Mouse (Mus musculus) CH12.LX (cell line): ENCODE results near the gene Fbxo22. TPM values are rescaled to one million over a fixed set of nuclear protein-coding genes. Genes with fewer than 3 reads are reported as not detected.

Source experiments
- DNase-seq: peaks from one replicate; pipeline ENCODE4 v3.0.0-alpha.2; 2013; ENCODE audit errors: extremely low read depth
- H3K27ac ChIP-seq: 2 replicates; pipeline ENCODE4 v1.5.1; 2012; ENCODE audit warnings: low read depth, mild to moderate bottlenecking, control low read depth, moderate library complexity; ENCODE audit not compliant: insufficient read depth
- H3K27me3 ChIP-seq: replicated peaks from 2 replicates; pipeline ENCODE3; 2012; ENCODE audit warnings: inconsistent platforms
- H3K36me3 ChIP-seq, 2 experiments: replicated peaks in 1 of 2; 2 replicates each; pipeline versions ENCODE3 to v1.6.1; 2012; ENCODE audit warnings: inconsistent platforms in 1 of 2, low read length in 1 of 2, mild to moderate bottlenecking in 1 of 2, mixed read lengths in 1 of 2, moderate library complexity in 1 of 2; ENCODE audit not compliant: control insufficient read depth in 1 of 2, insufficient read depth in 1 of 2
- H3K4me1 ChIP-seq, 2 experiments: 2 replicates each; pipeline ENCODE4 v1.6.1; 2012; ENCODE audit warnings: inconsistent platforms in 1 of 2, moderate library complexity in 1 of 2; ENCODE audit not compliant: insufficient read depth in 2 of 2, control insufficient read depth in 1 of 2
- H3K4me2 ChIP-seq: 2 replicates; pipeline ENCODE4 v1.6.1; 2012; ENCODE audit warnings: low read depth, mild to moderate bottlenecking, control low read depth; ENCODE audit not compliant: poor library complexity, insufficient read depth, severe bottlenecking
- H3K4me3 ChIP-seq, 3 experiments: fragments of 150-350 bp in 1 of 3; sonication (generic) in 1 of 3; replicated peaks in 1 of 3; 2 replicates each; pipeline versions ENCODE3 to v1.5.1; 2011 to 2012; ENCODE audit warnings: low read depth in 2 of 3, low read length in 2 of 3, mild to moderate bottlenecking in 2 of 3, moderate library complexity in 2 of 3, control low read depth in 1 of 3, improper control_type of control experiment in 1 of 3, inconsistent platforms in 1 of 3, mixed read lengths in 1 of 3; ENCODE audit not compliant: poor library complexity in 1 of 3
- H3K79me2 ChIP-seq: replicated peaks from 2 replicates; pipeline ENCODE4 v1.6.1; 2012; ENCODE audit warnings: mild to moderate bottlenecking, moderate library complexity; ENCODE audit not compliant: control insufficient read depth, poor library complexity, insufficient read depth, severe bottlenecking; ENCODE audit errors: extremely low read depth
- H3K9ac ChIP-seq: 2 replicates; pipeline ENCODE4 v1.6.1; 2012; ENCODE audit warnings: low read depth, mild to moderate bottlenecking, control low read depth, moderate library complexity; ENCODE audit not compliant: insufficient read depth
- H3K9me3 ChIP-seq: replicated peaks from 2 replicates; pipeline ENCODE3; 2012; ENCODE audit warnings: low read length, inconsistent platforms, mixed read lengths
- CHD1 ChIP-seq: IDR thresholded peaks from 2 replicates; pipeline ENCODE4 v1.6.1; 2012; ENCODE audit warnings: low read depth, low read length, improper control_type of control experiment, inconsistent platforms
- CHD2 ChIP-seq: IDR thresholded peaks from 2 replicates; pipeline ENCODE4 v1.6.1; 2011; ENCODE audit warnings: low read length, improper control_type of control experiment
- CTCF ChIP-seq, 2 experiments: IDR thresholded peaks in 1 of 2; conservative IDR thresholded peaks in 1 of 2; 2 replicates each; pipeline ENCODE4 v1.5.1; 2011 to 2012; ENCODE audit warnings: low read depth in 2 of 2, low read length in 2 of 2, improper control_type of control experiment in 1 of 2, inconsistent platforms in 1 of 2, mild to moderate bottlenecking in 1 of 2, moderate library complexity in 1 of 2
- E2F4 ChIP-seq: IDR thresholded peaks from 2 replicates; pipeline ENCODE4 v1.6.1; 2011; ENCODE audit warnings: low read depth, low read length, improper control_type of control experiment; ENCODE audit not compliant: insufficient replicate concordance
- EP300 ChIP-seq: IDR thresholded peaks from 2 replicates; pipeline ENCODE4 v1.6.1; 2011; ENCODE audit warnings: low read length, improper control_type of control experiment
- ETS1 ChIP-seq: conservative IDR thresholded peaks from 2 replicates; pipeline ENCODE4 v1.6.1; 2012; ENCODE audit warnings: low read depth, mild to moderate bottlenecking, inconsistent platforms, low read length, improper control_type of control experiment, moderate library complexity
- GABPA ChIP-seq: IDR thresholded peaks from 2 replicates; pipeline ENCODE4 v1.6.1; 2012; ENCODE audit warnings: low read depth, low read length, improper control_type of control experiment, inconsistent platforms; ENCODE audit not compliant: insufficient replicate concordance
- HCFC1 ChIP-seq: IDR thresholded peaks from 2 replicates; pipeline ENCODE4 v1.6.1; 2012; ENCODE audit warnings: low read depth, mild to moderate bottlenecking, inconsistent platforms, low read length, improper control_type of control experiment
- IRF4 ChIP-seq: IDR thresholded peaks from 2 replicates; pipeline ENCODE4 v1.6.1; 2014; ENCODE audit warnings: low read depth, mild to moderate bottlenecking, inconsistent platforms, low read length, improper control_type of control experiment
- JUN ChIP-seq: IDR thresholded peaks from 2 replicates; pipeline ENCODE4 v1.6.1; 2011; ENCODE audit warnings: low read depth, mild to moderate bottlenecking, low read length, improper control_type of control experiment, moderate library complexity; ENCODE audit not compliant: insufficient read depth
- JUND ChIP-seq: conservative IDR thresholded peaks from 2 replicates; pipeline ENCODE4 v1.6.1; 2011; ENCODE audit warnings: low read depth, low read length, improper control_type of control experiment
- KAT2A ChIP-seq: IDR thresholded peaks from 2 replicates; pipeline ENCODE4 v1.6.1; 2012; ENCODE audit warnings: low read length, improper control_type of control experiment, inconsistent platforms; ENCODE audit not compliant: insufficient replicate concordance
- MAX ChIP-seq: IDR thresholded peaks from 2 replicates; pipeline ENCODE4 v1.6.1; 2011; ENCODE audit warnings: low read length, improper control_type of control experiment
- MEF2A ChIP-seq: IDR thresholded peaks from 2 replicates; pipeline ENCODE4 v1.6.1; 2014; ENCODE audit warnings: low read depth, mild to moderate bottlenecking, inconsistent platforms, low read length, improper control_type of control experiment, borderline replicate concordance
- NELFE ChIP-seq: IDR thresholded peaks from 2 replicates; pipeline ENCODE4 v1.6.1; 2011; ENCODE audit warnings: low read depth, low read length, improper control_type of control experiment
- POLR2A ChIP-seq: IDR thresholded peaks from 2 replicates; pipeline ENCODE4 v1.6.1; 2011; ENCODE audit warnings: low read depth, mild to moderate bottlenecking, improper control_type of control experiment, low read length
- RCOR1 ChIP-seq: conservative IDR thresholded peaks from 2 replicates; pipeline ENCODE4 v1.6.1; 2012; ENCODE audit warnings: low read depth, mild to moderate bottlenecking, inconsistent platforms, low read length, improper control_type of control experiment
- SIN3A ChIP-seq: IDR thresholded peaks from 2 replicates; pipeline ENCODE4 v1.6.1; 2012; ENCODE audit warnings: low read length, improper control_type of control experiment, inconsistent platforms
- SMC3 ChIP-seq: IDR thresholded peaks from 2 replicates; pipeline ENCODE4 v1.6.1; 2011; ENCODE audit warnings: low read depth, low read length, improper control_type of control experiment
- TBP ChIP-seq: conservative IDR thresholded peaks from 2 replicates; pipeline ENCODE4 v1.6.1; 2011; ENCODE audit warnings: low read depth, low read length, improper control_type of control experiment
- UBTF ChIP-seq: IDR thresholded peaks from 2 replicates; pipeline ENCODE4 v1.6.1; 2012; ENCODE audit warnings: low read depth, mild to moderate bottlenecking, inconsistent platforms, low read length, improper control_type of control experiment, moderate library complexity
- USF1 ChIP-seq: IDR thresholded peaks from 2 replicates; pipeline ENCODE4 v1.6.1; 2014; ENCODE audit warnings: low read depth, mild to moderate bottlenecking, inconsistent platforms, low read length, improper control_type of control experiment
- USF2 ChIP-seq: conservative IDR thresholded peaks from 2 replicates; pipeline ENCODE4 v1.6.1; 2011; ENCODE audit warnings: low read depth, low read length, improper control_type of control experiment
- ZKSCAN1 ChIP-seq: IDR thresholded peaks from 2 replicates; pipeline ENCODE4 v1.6.1; 2012; ENCODE audit warnings: low read depth, inconsistent platforms, low read length, improper control_type of control experiment, borderline replicate concordance
- ZMIZ1 ChIP-seq: IDR thresholded peaks from 2 replicates; pipeline ENCODE4 v1.6.1; 2012; ENCODE audit warnings: low read depth, mild to moderate bottlenecking, inconsistent platforms, low read length, improper control_type of control experiment
- dilution Hi-C: fragments of 300-500 bp; cut with MboI; formaldehyde crosslinking; loops from 2 replicates; pipeline ENCODE4 v1.14.3; 2020; ENCODE audit warnings: low sequenced_read_pairs; ENCODE audit not compliant: extremely low pct_unique_long_range_greater_than_20kb, extremely low pct_ligation_motif_present
- in situ Hi-C: fragments of 300-500 bp; cut with MboI; formaldehyde crosslinking; loops from 3 replicates; pipeline ENCODE4 v1.14.3; 2019; ENCODE audit warnings: low sequenced_read_pairs, low pct_ligation_motif_present, low pct_unique_long_range_greater_than_20kb, mixed read lengths
- polyA plus RNA-seq: library from polyadenylated mRNA; unstranded; fragments of >175 nt; gene quantifications from 2 replicates; pipeline ENCODE4 v1.2.1, GENCODE M21; 2012; ENCODE audit warnings: low read depth; ENCODE audit not compliant: insufficient read length
- total RNA-seq, 2 experiments: library from RNA; depleted of rRNA; stranded (reverse); fragments of 300-350 nt in 1 of 2; fragments of >200 nt in 1 of 2; gene quantifications; 2 replicates each; pipeline ENCODE4 v1.2.3; 2012 to 2014

Gene Fbxo22
- total and polyA plus RNA-seq, 3 experiments = 21.4 to 41.8 (median 38.5) TPM

- TF ChIP-seq ETS1 (no peak), SMC3 (no peak)
These were observed 7.4 kb downstream of the Fbxo22 start (continued) for GRCm38 (mm10) chr9:55216078-55216477.

- in situ Hi-C loops = no loop called here
- H3K36me3 ChIP-seq = peaks cover 74 to 96% of the 10 kb centered on the region in 2 experiments
- H3K9ac ChIP-seq = no peak overlapping the region
These were observed 8.7 kb downstream of the Fbxo22 start for GRCm38 (mm10) chr9:55217381-55217780.

GRCm38 (mm10) chr9:55225165-55225737, 16.5 kb downstream of the Fbxo22 start:
- H3K36me3 ChIP-seq = peaks cover 32 to 65% of the 10 kb centered on the region in 2 experiments
- H3K9me3 ChIP-seq = no peaks in the 10 kb centered on the region
- dilution Hi-C loops = no loop called here
- TF ChIP-seq MAX (no peak), EP300 (no peak), MEF2A (no peak), GABPA (no peak), E2F4 (no peak), ZKSCAN1 (no peak), ZMIZ1 (no peak), POLR2A (no peak), RCOR1 (no peak), IRF4 (no peak), CHD2 (no peak), KAT2A (no peak), HCFC1 (no peak), CHD1 (no peak), JUND (no peak), USF1 (no peak)
- TF ChIP-seq, all 38 proteins: peak for 0
- Histone ChIP-seq H3K27me3 (no peaks in the 10 kb centered on the region), H3K4me2 (no peak overlapping the region), H3K79me2 (no peaks in the 10 kb centered on the region), H3K27ac (no peak overlapping the region), H3K4me3 (no peak overlapping the region), H3K9ac (no peak overlapping the region), H3K4me1 (no peaks in the 10 kb centered on the region)
- in situ Hi-C loops = no loop called here
- no peak for DNase-seq

More at GRCm38 (mm10) chr9:55217381-55217780, 8.7 kb downstream of the Fbxo22 start:
- Histone ChIP-seq H3K4me1 (peaks cover 0 to 11% of the 10 kb centered on the region in 2 experiments; a peak in 2 of 4 replicates), H3K4me2 (no peak overlapping the region), H3K79me2 (no peaks in the 10 kb centered on the region), H3K4me3 (no peak overlapping the region), H3K27me3 (no peaks in the 10 kb centered on the region), H3K9me3 (no peaks in the 10 kb centered on the region), H3K27ac (no peak overlapping the region)
- TF ChIP-seq TBP (no peak), SIN3A (no peak), UBTF (no peak), USF2 (no peak), USF1 (no peak), CTCF (conservative IDR thresholded peaks at IDR 0.05 in 1 of 2, IDR thresholded peaks at IDR 0.05 in 1 of 2; ENCODE audit: low read depth in 2 of 2, low read length in 2 of 2) (no peak), HCFC1 (no peak), NELFE (no peak), JUN (no peak)
- DNase-seq = no peak
- dilution Hi-C loops = no loop called here
